Mouse (Mus musculus) midbrain, embryonic 14.5 days (tissue): ENCODE measurements around the gene Sfxn3. TPM values are rescaled to one million over a fixed set of nuclear protein-coding genes. Genes with fewer than 3 reads are reported as not detected.

Experiments used
- ATAC-seq: fragments of 200-750 bp; cut with Nextera tagmentation; 2 replicates; pipeline ENCODE4 v1.8.0; 2017; ENCODE audit warnings: moderate number of reproducible peaks, moderate library complexity; ENCODE audit not compliant: low FRiP score, low TSS enrichment
- DNase-seq: peaks from one replicate; pipeline ENCODE4 v3.0.0-alpha.2; 2015
- H3K27ac ChIP-seq: fragments of 300-500 bp; sonication (generic); replicated peaks from 2 replicates; pipeline ENCODE4 v1.5.1; 2014; ENCODE audit warnings: mild to moderate bottlenecking, low read depth, low read length, moderate library complexity
- H3K27me3 ChIP-seq: fragments of 300-500 bp; sonication (generic); 2 replicates; pipeline ENCODE4 v1.6.1; 2014; ENCODE audit warnings: low read length, control low read depth, mixed read lengths; ENCODE audit not compliant: control insufficient read depth, insufficient read depth
- H3K36me3 ChIP-seq: fragments of 300-500 bp; sonication (generic); 2 replicates; pipeline ENCODE4 v1.6.1; 2014; ENCODE audit warnings: low read length, control low read depth; ENCODE audit not compliant: control insufficient read depth, insufficient read depth
- H3K4me1 ChIP-seq: fragments of 300-500 bp; sonication (generic); 2 replicates; pipeline ENCODE4 v1.6.1; 2014; ENCODE audit warnings: mild to moderate bottlenecking, antibody characterized with exemption, low read length, control low read depth; ENCODE audit not compliant: control insufficient read depth, insufficient read depth
- H3K4me2 ChIP-seq: fragments of 300-500 bp; sonication (generic); 2 replicates; pipeline ENCODE4 v1.6.1; 2014; ENCODE audit warnings: mild to moderate bottlenecking, low read length, moderate library complexity
- H3K4me3 ChIP-seq: fragments of 300-500 bp; sonication (generic); replicated peaks from 2 replicates; pipeline ENCODE4 v1.5.1; 2014; ENCODE audit warnings: low read depth, low read length
- H3K9ac ChIP-seq: fragments of 300-500 bp; sonication (generic); replicated peaks from 2 replicates; pipeline ENCODE4 v1.6.1; 2014; ENCODE audit warnings: mild to moderate bottlenecking, low read length, moderate library complexity
- H3K9me3 ChIP-seq: fragments of 300-500 bp; sonication (generic); 2 replicates; pipeline ENCODE4 v1.6.1; 2016; ENCODE audit warnings: low read length, control low read depth, mixed read lengths; ENCODE audit not compliant: control insufficient read depth
- WGBS: fragments of 180-500 bp; shearing (Covaris S2); extraction: QIAGEN DNeasy Blood & Tissue Kit; methylation state at CpG from one replicate; pipeline ENCODE4 v1.1.7; 2014; 5-methylcytosine and 5-hydroxymethylcytosine counted together
- polyA plus RNA-seq: library from polyadenylated mRNA; unstranded; fragments of >200 nt; fragmentation: Nextera tagmentation; extraction: Ambion mirVana; gene quantifications from 2 replicates; pipeline ENCODE4 v1.2.1, GENCODE M21; 2014

Sfxn3 gene
- polyA plus RNA-seq, 1 experiment from 2014 or later: 71.1 TPM

DNA sequence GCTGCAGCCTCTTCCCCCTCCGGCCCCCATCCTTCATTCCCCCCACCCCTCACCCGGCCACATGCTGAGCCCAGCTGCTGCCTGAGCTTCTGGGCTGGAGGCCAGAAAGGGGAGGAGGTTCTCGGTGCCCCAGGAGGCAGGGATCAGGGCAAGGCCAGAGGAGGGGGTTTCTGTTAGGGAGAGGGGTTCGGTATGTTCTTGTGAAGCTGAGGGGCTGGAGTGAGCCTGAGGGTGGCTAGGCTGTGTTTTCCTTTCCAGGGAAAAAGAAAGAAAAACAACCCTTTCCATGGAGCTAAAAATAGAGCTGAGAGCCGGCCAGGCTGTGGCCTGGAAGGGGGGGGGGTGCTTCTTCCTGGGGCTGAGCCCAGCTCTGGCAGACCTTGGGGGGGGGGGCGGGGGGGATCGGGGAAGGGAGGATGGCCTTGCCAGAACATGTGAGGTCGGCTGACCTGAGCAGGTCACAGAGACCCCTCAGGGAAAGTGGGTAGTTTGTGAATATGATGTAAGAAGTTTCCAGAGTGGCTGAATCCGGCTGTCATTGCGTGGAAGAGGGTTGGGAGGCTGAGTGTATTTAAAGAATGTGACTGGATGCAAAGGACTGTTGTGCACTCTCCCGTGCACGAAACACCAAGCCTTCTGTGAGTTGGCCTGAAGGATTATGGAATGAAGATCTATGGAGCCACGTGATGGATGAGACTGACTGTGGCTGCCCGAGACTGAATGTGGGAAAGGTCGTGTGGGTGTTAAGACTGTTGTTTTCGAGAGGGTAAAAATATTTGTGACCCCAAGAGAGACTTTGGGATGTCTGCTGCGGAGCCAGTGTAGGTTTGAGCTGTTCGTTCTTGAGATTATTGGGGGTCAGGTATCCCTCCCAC, 30.7 kb upstream of the Sfxn3 start:
- Histone ChIP-seq H3K27me3 (no peaks in the 10 kb centered on the region), H3K4me1 (peaks cover 51% of the 10 kb centered on the region), H3K36me3 (peaks cover 8% of the 10 kb centered on the region), H3K9me3 (no peaks in the 10 kb centered on the region), H3K9ac (peak overlapping the region; percentile 75), H3K4me2 (peak overlapping the region; percentile 90), H3K27ac (peak overlapping the region; percentile 95), H3K4me3 (peak overlapping the region; percentile 63)
- 1% methylated on average over 18 of the region's 18 CpGs for WGBS
- DNase-seq (peak; percentile 81), ATAC-seq (peak; percentile 32; the same call in 1 of the 2 replicates)

DNA sequence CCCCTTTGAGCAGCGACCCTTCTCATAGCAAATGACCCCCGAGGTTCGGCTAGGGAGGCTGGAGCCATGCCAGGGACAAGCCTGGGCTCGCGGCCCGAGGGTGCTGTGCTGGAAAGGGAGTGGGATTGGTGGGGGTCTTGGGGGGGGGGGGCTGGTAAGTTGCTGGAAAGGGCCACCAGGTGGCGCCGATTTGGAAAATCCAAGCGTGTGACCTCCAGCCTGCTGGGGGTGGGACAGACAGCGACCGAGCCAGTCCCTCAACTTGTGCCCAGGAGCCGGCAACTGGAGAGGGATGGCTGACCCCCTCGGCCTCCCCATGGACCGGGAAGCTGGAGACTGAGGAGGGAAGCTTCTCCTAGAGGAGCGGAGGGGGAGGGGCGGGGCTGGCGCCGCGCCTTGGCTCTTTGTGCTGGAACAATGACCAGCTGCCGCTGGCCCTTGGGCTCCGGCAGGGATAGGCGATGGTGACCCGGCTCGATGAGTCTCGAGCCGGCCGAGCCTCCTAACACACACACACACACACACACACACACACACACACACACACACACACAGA, 30.0 kb upstream of the Sfxn3 start:
- H3K4me1 ChIP-seq: peaks cover 51% of the 10 kb centered on the region
- DNase-seq (peak; percentile 90), ATAC-seq (peak; percentile 63)
- no peaks in the 10 kb centered on the region for H3K27me3 ChIP-seq
- H3K9ac ChIP-seq: peak overlapping the region; percentile 75
- no peaks in the 10 kb centered on the region for H3K9me3 ChIP-seq
- peak overlapping the region; percentile 95 for H3K27ac ChIP-seq
- H3K4me3 ChIP-seq: peak overlapping the region; percentile 63
- H3K36me3 ChIP-seq: peaks cover 4% of the 10 kb centered on the region
- WGBS: under 1% methylated on average over 27 of the region's 27 CpGs
- peak overlapping the region; percentile 90 for H3K4me2 ChIP-seq

- WGBS: under 1% methylated on average over 46 of the region's 48 CpGs
- H3K4me1 ChIP-seq: peaks cover 51% of the 10 kb centered on the region
Measured at GRCm38 (mm10) chr19:45017909-45018308, 29.4 kb upstream of the Sfxn3 start.

GRCm38 (mm10) chr19:45018351-45018831, 28.9 kb upstream of the Sfxn3 start:
- Histone ChIP-seq H3K9ac (peak overlapping the region; percentile 75), H3K4me3 (peak overlapping the region; percentile 63), H3K27ac (peak overlapping the region; percentile 95), H3K4me1 (peaks cover 51% of the 10 kb centered on the region), H3K36me3 (peaks cover 6% of the 10 kb centered on the region), H3K4me2 (peak overlapping the region; percentile 90), H3K27me3 (no peaks in the 10 kb centered on the region), H3K9me3 (no peaks in the 10 kb centered on the region)
- DNase-seq (peak; percentile 57), ATAC-seq (peak; percentile 2; the same call in 1 of the 2 replicates)
- WGBS: under 1% methylated on average over 13 of the region's 13 CpGs

More at GRCm38 (mm10) chr19:45017909-45018308, 29.4 kb upstream of the Sfxn3 start:
- ATAC-seq (peak; percentile 71), DNase-seq (peak; percentile 91)
- Histone ChIP-seq H3K27me3 (no peaks in the 10 kb centered on the region), H3K4me3 (peak overlapping the region; percentile 63), H3K27ac (peak overlapping the region; percentile 95), H3K36me3 (peaks cover 4% of the 10 kb centered on the region), H3K4me2 (peak overlapping the region; percentile 90), H3K9ac (peak overlapping the region; percentile 75), H3K9me3 (no peaks in the 10 kb centered on the region)

GRCm38 (mm10) chr19:45020348-45020747, 27.0 kb upstream of the Sfxn3 start:
- no peaks in the 10 kb centered on the region for H3K27me3 ChIP-seq
- peaks cover 22% of the 10 kb centered on the region for H3K36me3 ChIP-seq
- ATAC-seq: no peak
- no peak overlapping the region for H3K4me3 ChIP-seq
- no peak overlapping the region for H3K27ac ChIP-seq
- peaks cover 45% of the 10 kb centered on the region for H3K4me1 ChIP-seq
- H3K9me3 ChIP-seq: no peaks in the 10 kb centered on the region
- peak overlapping the region; percentile 37; the same call in 1 of the 2 replicates for H3K9ac ChIP-seq
- 74% methylated on average over 6 of the region's 6 CpGs for WGBS
- 0 out of 2 replicates have a peak overlapping the region, but pooled peaks have one; percentile 6 for H3K4me2 ChIP-seq
- DNase-seq: no peak

GRCm38 (mm10) chr19:45021362-45021761, 25.9 kb upstream of the Sfxn3 start:
- peaks cover 35% of the 10 kb centered on the region for H3K4me1 ChIP-seq
- H3K4me3 ChIP-seq: no peak overlapping the region
- H3K4me2 ChIP-seq: peak overlapping the region; percentile 9; the same call in 1 of the 2 replicates
- 86% methylated on average over 15 of the region's 15 CpGs for WGBS
- no peak for DNase-seq
- H3K9me3 ChIP-seq: no peaks in the 10 kb centered on the region
- ATAC-seq: no peak
- H3K27me3 ChIP-seq: no peaks in the 10 kb centered on the region
- peaks cover 32% of the 10 kb centered on the region for H3K36me3 ChIP-seq
- no peak overlapping the region for H3K27ac ChIP-seq
- peak overlapping the region; percentile 37; the same call in 1 of the 2 replicates for H3K9ac ChIP-seq

GRCm38 (mm10) chr19:45023993-45024392, 23.3 kb upstream of the Sfxn3 start:
- Histone ChIP-seq H3K9ac (no peak overlapping the region), H3K4me1 (peaks cover 18% of the 10 kb centered on the region), H3K4me2 (no peak overlapping the region), H3K36me3 (peaks cover 51% of the 10 kb centered on the region), H3K4me3 (no peak overlapping the region), H3K27me3 (no peaks in the 10 kb centered on the region), H3K27ac (no peak overlapping the region), H3K9me3 (no peaks in the 10 kb centered on the region)
- no peak for ATAC-seq
- 87% methylated on average over 11 of the region's 11 CpGs for WGBS
- no peak for DNase-seq

DNA sequence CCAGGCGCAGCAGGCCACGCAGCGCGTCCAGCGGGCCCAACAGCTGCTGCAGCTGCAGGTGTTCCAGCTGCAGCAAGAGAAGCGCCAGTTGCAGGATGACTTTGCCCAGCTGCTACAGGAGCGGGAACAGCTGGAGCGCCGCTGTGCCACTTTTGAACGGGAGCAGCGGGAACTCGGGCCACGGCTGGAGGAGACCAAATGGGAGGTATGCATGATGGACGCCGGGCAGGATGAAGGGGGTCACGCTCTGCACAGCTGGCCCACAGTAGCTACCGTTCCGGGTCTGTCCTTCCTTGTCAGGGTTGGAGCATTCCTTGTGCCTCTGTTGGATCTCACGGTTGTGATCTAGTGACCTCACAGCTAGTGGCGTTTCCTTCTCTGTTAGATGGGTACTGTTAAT, 22.5 kb upstream of the Sfxn3 start:
- Histone ChIP-seq H3K4me3 (no peak overlapping the region), H3K36me3 (peaks cover 51% of the 10 kb centered on the region), H3K27ac (no peak overlapping the region), H3K27me3 (no peaks in the 10 kb centered on the region), H3K9me3 (no peaks in the 10 kb centered on the region), H3K9ac (no peak overlapping the region), H3K4me1 (peaks cover 12% of the 10 kb centered on the region), H3K4me2 (no peak overlapping the region)
- DNase-seq (no peak), ATAC-seq (no peak)
- WGBS: 90% methylated on average over 20 of the region's 20 CpGs
